Mouse (Mus musculus) olfactory bulb, adult 2 months (tissue): ENCODE data around the gene Bach2. TPM values are rescaled to one million over a fixed set of nuclear protein-coding genes. Genes with fewer than 3 reads are reported as not detected.

ENCODE experiments used
- H3K27ac ChIP-seq: fragments of 200-500 bp; 2 replicates; pipeline ENCODE4 v1.5.1; 2012; ENCODE audit warnings: low read depth, low read length; ENCODE audit not compliant: insufficient read depth
- H3K4me1 ChIP-seq: fragments of 200-500 bp; 2 replicates; pipeline ENCODE4 v1.6.1; 2012; ENCODE audit warnings: low read length; ENCODE audit not compliant: control insufficient read depth, insufficient read depth
- H3K4me3 ChIP-seq: fragments of 200-500 bp; 2 replicates; pipeline ENCODE4 v1.5.1; 2012; ENCODE audit warnings: mild to moderate bottlenecking, low read depth, low read length, moderate library complexity; ENCODE audit not compliant: insufficient read depth
- CTCF ChIP-seq: fragments of 200-500 bp; IDR thresholded peaks from 2 replicates; pipeline ENCODE4 v1.5.1; 2012; ENCODE audit warnings: low read depth, mild to moderate bottlenecking, low read length, moderate library complexity; ENCODE audit not compliant: insufficient read depth
- POLR2A ChIP-seq: fragments of 200-500 bp; IDR thresholded peaks from 2 replicates; pipeline ENCODE4 v1.6.1; 2012; ENCODE audit warnings: mild to moderate bottlenecking, low read depth, low read length, moderate library complexity; ENCODE audit not compliant: insufficient read depth
- WGBS: fragments of 180-500 bp; shearing (Covaris S2); methylation state at CpG from one replicate; pipeline ENCODE4 v1.1.7; 2018; 5-methylcytosine and 5-hydroxymethylcytosine counted together
- polyA plus RNA-seq: library from polyadenylated mRNA; stranded (reverse); fragments of >200 nt; gene quantifications from 2 replicates; pipeline ENCODE4 v1.2.4, GENCODE M21; 2012; ENCODE audit warnings: low replicate concordance; ENCODE audit not compliant: missing spikeins, insufficient read depth, insufficient read length

Gene Bach2
- polyA plus RNA-seq, 1 experiment: not detected

- H3K4me1 ChIP-seq: peaks cover 6% of the 10 kb centered on the region
- TF ChIP-seq CTCF (no peak), POLR2A (no peak)
- WGBS: 93% methylated on average over 5 of the region's 5 CpGs
- no peak overlapping the region for H3K4me3 ChIP-seq
- no peak overlapping the region for H3K27ac ChIP-seq
Observed at GRCm38 (mm10) chr4:32401459-32401858, 162.9 kb downstream of the Bach2 start.

GRCm38 (mm10) chr4:32403506-32403905 is 164.9 kb downstream of the Bach2 start:
- 97% methylated on average over 5 of the region's 5 CpGs for WGBS
- Histone ChIP-seq H3K4me1 (peaks cover 6% of the 10 kb centered on the region), H3K4me3 (no peak overlapping the region), H3K27ac (no peak overlapping the region)
- TF ChIP-seq CTCF: no peak
- no peak for TF ChIP-seq POLR2A

- H3K4me1 ChIP-seq: peaks cover 6% of the 10 kb centered on the region
- TF ChIP-seq CTCF: no peak
- TF ChIP-seq POLR2A: no peak
- WGBS: 40% methylated on average over 17 of the region's 17 CpGs
- H3K27ac ChIP-seq: peak overlapping the region; percentile 48; the same call in 1 of the 2 replicates
- H3K4me3 ChIP-seq: peak overlapping the region; percentile 17; the same call in 1 of the 2 replicates
Observed at GRCm38 (mm10) chr4:32405149-32405882, 166.7 kb downstream of the Bach2 start.

GRCm38 (mm10) chr4:32405985-32406384 is 167.4 kb downstream of the Bach2 start:
- Histone ChIP-seq H3K4me1 (peaks cover 9% of the 10 kb centered on the region), H3K27ac (no peak overlapping the region), H3K4me3 (no peak overlapping the region)
- no peak for TF ChIP-seq POLR2A
- no peak for TF ChIP-seq CTCF
- 68% methylated on average over 3 of the region's 3 CpGs for WGBS

GRCm38 (mm10) chr4:32408535-32408934 is 169.9 kb downstream of the Bach2 start:
- no peak overlapping the region for H3K27ac ChIP-seq
- peaks cover 9% of the 10 kb centered on the region for H3K4me1 ChIP-seq
- no peak overlapping the region for H3K4me3 ChIP-seq
- 92% methylated on average over 8 of the region's 8 CpGs for WGBS
- TF ChIP-seq CTCF (no peak), POLR2A (no peak)

- Histone ChIP-seq H3K27ac (no peak overlapping the region), H3K4me3 (no peak overlapping the region), H3K4me1 (peaks cover 8% of the 10 kb centered on the region)
- WGBS: 75% methylated on average over 9 of the region's 9 CpGs
- TF ChIP-seq POLR2A (no peak), CTCF (no peak)
Observed at GRCm38 (mm10) chr4:32409116-32409880, 170.7 kb downstream of the Bach2 start.

GRCm38 (mm10) chr4:32413063-32413462 is 174.5 kb downstream of the Bach2 start:
- Histone ChIP-seq H3K4me3 (no peak overlapping the region), H3K27ac (no peak overlapping the region), H3K4me1 (peaks cover 3% of the 10 kb centered on the region; the same call in 1 of the 2 replicates)
- 61% methylated on average over 7 of the region's 7 CpGs for WGBS
- no peak for TF ChIP-seq POLR2A
- no peak for TF ChIP-seq CTCF

GRCm38 (mm10) chr4:32413505-32413904 is 174.9 kb downstream of the Bach2 start:
- Histone ChIP-seq H3K27ac (no peak overlapping the region), H3K4me1 (peaks cover 3% of the 10 kb centered on the region; the same call in 1 of the 2 replicates), H3K4me3 (no peak overlapping the region)
- TF ChIP-seq POLR2A: no peak
- WGBS: 84% methylated on average over 9 of the region's 9 CpGs

GRCm38 (mm10) chr4:32414959-32415358 is 176.4 kb downstream of the Bach2 start:
- peaks cover 3% of the 10 kb centered on the region; the same call in 1 of the 2 replicates for H3K4me1 ChIP-seq
- no peak for TF ChIP-seq CTCF
- TF ChIP-seq POLR2A: no peak
- WGBS: 62% methylated on average over 7 of the region's 7 CpGs
- H3K27ac ChIP-seq: no peak overlapping the region
- no peak overlapping the region for H3K4me3 ChIP-seq
